Mouse (Mus musculus) embryonic fibroblast, embryonic 13.5 days (primary cell): Measurements from ENCODE around the gene 6030458C11Rik.

Experiments
- CTCF ChIP-seq: IDR thresholded peaks from 2 replicates; pipeline ENCODE4 v1.5.1; 2011; ENCODE audit warnings: mild to moderate bottlenecking, control low read depth, low read length, moderate library complexity, borderline replicate concordance; ENCODE audit not compliant: insufficient read depth
- POLR2A ChIP-seq: IDR thresholded peaks from 2 replicates; pipeline ENCODE4 v1.6.1; 2011; ENCODE audit warnings: low read depth, mild to moderate bottlenecking, control low read depth, low read length, moderate library complexity

DNA sequence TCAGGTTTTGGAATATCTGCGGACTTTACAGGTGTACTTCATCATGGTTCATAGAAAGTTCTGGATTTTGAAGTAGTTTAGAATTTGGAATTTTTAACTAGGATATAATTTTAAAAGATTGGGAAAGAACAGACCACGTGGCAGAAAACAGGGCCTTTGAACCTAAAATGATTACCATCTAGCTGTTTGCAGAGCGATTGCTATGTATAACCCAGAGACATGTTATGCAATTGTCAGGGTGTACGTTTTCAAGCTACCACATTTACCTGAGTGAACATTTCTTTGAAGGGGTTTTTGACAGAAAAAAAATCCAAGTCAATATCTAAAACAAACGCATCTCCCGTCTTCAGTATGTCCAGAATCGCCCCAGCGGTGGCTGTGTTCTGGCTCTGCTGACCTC lies 6.9 kb downstream of the 6030458C11Rik start:
- TF ChIP-seq CTCF (no peak), POLR2A (no peak)
